Mouse (Mus musculus): ENCODE results near the gene Psmg1.

- TF ChIP-seq EP300 (optimal IDR thresholded peaks at IDR 0.05) (no peak), CTCF (IDR thresholded peaks at IDR 0.05; ENCODE audit: low read depth) (no peak)
Measured at GRCm38 (mm10) chr16:95996156-95996555, 5.4 kb upstream of the Psmg1 start.

Measured in stomach, postnatal 0 days (tissue).